Mouse (Mus musculus) liver, embryonic 15.5 days (tissue): ENCODE measurements around the gene Plekhg1. TPM values are rescaled to one million over a fixed set of nuclear protein-coding genes. Genes with fewer than 3 reads are reported as not detected.

Experiments
- ATAC-seq: fragments of 200-750 bp; cut with Nextera tagmentation; 2 replicates; pipeline ENCODE4 v1.8.0; 2017; ENCODE audit warnings: moderate number of reproducible peaks, mild to moderate bottlenecking, moderate library complexity; ENCODE audit not compliant: insufficient read depth
- H3K27ac ChIP-seq: fragments of 300-500 bp; sonication (generic); replicated peaks from 2 replicates; pipeline ENCODE4 v1.5.1; 2015; ENCODE audit warnings: mild to moderate bottlenecking, inconsistent platforms
- H3K27me3 ChIP-seq: fragments of 300-500 bp; sonication (generic); 2 replicates; pipeline ENCODE4 v1.6.1; 2015; ENCODE audit warnings: mild to moderate bottlenecking, inconsistent platforms
- H3K36me3 ChIP-seq: fragments of 300-500 bp; sonication (generic); replicated peaks from 2 replicates; pipeline ENCODE4 v1.6.1; 2015; ENCODE audit warnings: moderate library complexity, mild to moderate bottlenecking, inconsistent platforms
- H3K4me1 ChIP-seq: fragments of 300-500 bp; sonication (generic); replicated peaks from 2 replicates; pipeline ENCODE4 v1.6.1; 2015; ENCODE audit warnings: inconsistent platforms
- H3K4me2 ChIP-seq: fragments of 300-500 bp; sonication (generic); 2 replicates; pipeline ENCODE4 v1.6.1; 2015; ENCODE audit warnings: moderate library complexity, mild to moderate bottlenecking, inconsistent platforms
- H3K4me3 ChIP-seq: fragments of 300-500 bp; sonication (generic); replicated peaks from 2 replicates; pipeline ENCODE4 v1.5.1; 2015; ENCODE audit warnings: mild to moderate bottlenecking, inconsistent platforms
- H3K9ac ChIP-seq: fragments of 300-500 bp; sonication (generic); 2 replicates; pipeline ENCODE4 v1.6.1; 2015; ENCODE audit warnings: moderate library complexity, mild to moderate bottlenecking, inconsistent platforms
- H3K9me3 ChIP-seq: fragments of 300-500 bp; sonication (generic); replicated peaks from 2 replicates; pipeline ENCODE4 v1.6.1; 2016; ENCODE audit warnings: inconsistent platforms
- WGBS: fragments of 180-500 bp; shearing (Covaris S2); methylation state at CpG from one replicate; pipeline ENCODE4 v1.1.7; 2015; ENCODE audit warnings: mixed read lengths; ENCODE audit not compliant: insufficient replicate concordance; 5-methylcytosine and 5-hydroxymethylcytosine counted together
- polyA plus RNA-seq: library from polyadenylated mRNA; unstranded; fragments of >200 nt; fragmentation: Nextera tagmentation; extraction: Ambion mirVana; gene quantifications from 2 replicates; pipeline ENCODE4 v1.2.1, GENCODE M21; 2015

Plekhg1 gene
- polyA plus RNA-seq, 1 experiment from 2014 or later: 1.0 TPM

DNA sequence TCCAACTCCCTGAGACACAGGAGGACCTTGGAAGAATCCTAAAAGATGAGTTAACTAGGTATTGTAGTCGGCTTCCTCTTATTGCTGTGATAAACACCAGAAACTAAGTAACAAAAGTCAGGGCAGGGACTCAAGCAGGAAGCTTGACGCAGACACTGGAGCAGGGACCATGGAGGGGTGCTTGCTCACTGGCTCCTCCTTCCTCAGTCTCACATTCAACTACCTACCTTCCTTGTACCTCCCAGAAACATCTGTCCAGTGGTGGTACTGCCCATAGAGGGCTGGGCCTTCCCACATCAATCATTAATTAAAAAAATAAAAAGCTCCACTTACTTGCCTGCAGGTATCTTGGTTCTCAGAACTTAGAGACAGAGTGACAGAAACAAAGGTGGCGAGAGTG lies 152.2 kb downstream of the Plekhg1 start:
- WGBS: 42% methylated on average over 3 of the region's 3 CpGs
- Histone ChIP-seq H3K9me3 (no peaks in the 10 kb centered on the region), H3K4me3 (no peak overlapping the region), H3K27ac (no peak overlapping the region), H3K9ac (no peak overlapping the region), H3K27me3 (no peaks in the 10 kb centered on the region), H3K4me1 (no peaks in the 10 kb centered on the region), H3K36me3 (no peaks in the 10 kb centered on the region), H3K4me2 (no peak overlapping the region)
- ATAC-seq: no peak

DNA sequence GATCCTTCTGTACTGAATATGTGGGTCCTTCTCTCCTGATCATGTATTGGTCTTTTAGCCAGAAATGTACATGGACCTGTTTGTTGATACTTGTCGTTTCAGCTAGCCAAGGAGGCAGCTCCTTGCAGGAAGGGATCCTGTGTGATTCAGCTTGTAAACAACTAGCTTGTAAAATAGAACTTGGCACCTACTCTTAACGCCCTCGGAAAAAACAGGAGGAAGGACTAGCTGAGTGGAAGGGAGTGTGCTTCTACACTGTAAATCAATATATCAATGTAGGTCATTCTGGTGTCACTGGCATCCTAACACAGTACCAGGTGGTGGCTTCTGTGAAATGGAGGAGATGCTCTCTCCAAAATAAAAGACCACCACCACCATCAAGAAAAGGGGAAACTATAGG lies 157.9 kb downstream of the Plekhg1 start:
- 32% methylated on average over 3 of the region's 3 CpGs for WGBS
- Histone ChIP-seq H3K27me3 (no peaks in the 10 kb centered on the region), H3K4me2 (no peak overlapping the region), H3K27ac (no peak overlapping the region), H3K4me1 (no peaks in the 10 kb centered on the region), H3K36me3 (no peaks in the 10 kb centered on the region), H3K9me3 (no peaks in the 10 kb centered on the region), H3K4me3 (no peak overlapping the region), H3K9ac (no peak overlapping the region)
- ATAC-seq: no peak

DNA sequence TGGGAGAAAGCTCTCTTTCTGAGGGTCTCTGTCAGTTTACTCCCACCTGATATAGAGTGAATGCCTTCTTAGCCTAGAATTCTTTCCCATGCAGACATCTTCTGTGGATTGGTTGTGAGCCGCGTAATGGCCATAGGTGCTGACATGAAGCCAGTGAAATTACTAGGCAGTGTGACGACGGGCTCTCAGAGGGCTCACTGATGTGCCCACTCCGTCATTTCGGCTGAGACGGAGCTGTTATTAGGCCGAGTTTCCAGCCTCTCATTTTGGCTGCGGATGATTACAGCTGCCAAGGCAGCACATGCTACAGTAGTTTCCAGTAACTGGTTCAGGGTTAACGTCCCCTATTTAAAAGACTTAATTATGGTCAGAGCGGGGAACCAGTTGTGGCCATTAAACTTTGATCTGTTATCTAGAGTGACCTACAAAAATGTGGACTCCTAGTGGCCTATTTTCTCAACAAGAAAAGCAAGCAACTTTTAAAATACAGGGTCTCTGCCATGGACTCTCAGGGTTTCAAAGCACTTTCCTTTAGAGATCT lies 160.3 kb downstream of the Plekhg1 start:
- Histone ChIP-seq H3K4me3 (no peak overlapping the region), H3K9ac (no peak overlapping the region), H3K27ac (no peak overlapping the region), H3K4me1 (no peaks in the 10 kb centered on the region), H3K4me2 (no peak overlapping the region), H3K27me3 (no peaks in the 10 kb centered on the region), H3K9me3 (no peaks in the 10 kb centered on the region), H3K36me3 (no peaks in the 10 kb centered on the region)
- WGBS: 70% methylated on average over 11 of the region's 11 CpGs
- ATAC-seq: no peak

DNA sequence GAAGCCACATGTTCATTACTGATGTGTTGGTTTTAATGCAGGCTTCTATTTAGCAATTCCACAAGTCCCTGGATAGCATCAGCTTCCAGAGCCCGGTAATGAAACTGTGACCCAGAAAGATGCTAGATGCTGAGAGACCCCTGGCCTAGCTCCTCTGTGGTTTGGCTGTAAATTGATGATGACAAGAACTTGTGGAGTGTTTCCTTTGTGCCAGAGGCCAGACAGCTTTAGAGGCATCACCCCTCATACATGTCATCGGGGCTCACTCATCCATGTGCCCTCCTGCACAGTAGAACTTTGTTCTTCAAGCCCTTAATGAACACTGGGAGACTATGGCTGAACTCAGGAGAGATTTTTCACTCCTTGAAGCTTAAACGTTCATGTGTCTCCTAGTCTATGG lies 165.6 kb downstream of the Plekhg1 start:
- Histone ChIP-seq H3K4me3 (no peak overlapping the region), H3K27ac (no peak overlapping the region), H3K4me2 (no peak overlapping the region), H3K4me1 (no peaks in the 10 kb centered on the region), H3K9ac (no peak overlapping the region), H3K27me3 (no peaks in the 10 kb centered on the region), H3K36me3 (no peaks in the 10 kb centered on the region), H3K9me3 (no peaks in the 10 kb centered on the region)
- ATAC-seq: no peak
- WGBS: 61% methylated on average over 3 of the region's 3 CpGs

DNA sequence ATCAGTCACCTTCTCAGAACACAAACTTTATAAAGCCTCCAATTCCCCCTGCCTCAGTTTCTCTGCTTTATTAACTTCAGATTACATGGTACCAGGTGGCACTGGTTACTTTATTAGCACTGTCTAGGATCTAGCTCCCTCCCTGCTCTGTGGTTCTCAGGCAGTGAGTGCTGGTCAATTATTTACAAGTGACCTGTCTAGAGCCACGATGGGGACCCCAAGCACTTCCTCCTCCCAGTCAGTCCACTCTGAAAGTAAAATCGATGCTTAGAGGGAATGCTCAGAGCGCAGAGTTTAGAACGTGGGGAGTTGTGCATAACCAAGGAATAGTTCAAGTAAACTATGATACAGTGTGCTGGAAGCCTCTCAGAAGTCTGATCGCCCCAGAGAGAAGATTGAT lies 173.9 kb downstream of the Plekhg1 start:
- Histone ChIP-seq H3K36me3 (no peaks in the 10 kb centered on the region), H3K27me3 (no peaks in the 10 kb centered on the region), H3K9me3 (no peaks in the 10 kb centered on the region), H3K27ac (no peak overlapping the region), H3K9ac (no peak overlapping the region), H3K4me1 (0 out of 2 replicates have a peak, but pooled peaks cover 3% of the 10 kb centered on the region), H3K4me3 (no peak overlapping the region), H3K4me2 (0 out of 2 replicates have a peak overlapping the region, but pooled peaks have one; percentile 9)
- WGBS: 50% methylated on average over 5 of the region's 5 CpGs
- no peak for ATAC-seq

DNA sequence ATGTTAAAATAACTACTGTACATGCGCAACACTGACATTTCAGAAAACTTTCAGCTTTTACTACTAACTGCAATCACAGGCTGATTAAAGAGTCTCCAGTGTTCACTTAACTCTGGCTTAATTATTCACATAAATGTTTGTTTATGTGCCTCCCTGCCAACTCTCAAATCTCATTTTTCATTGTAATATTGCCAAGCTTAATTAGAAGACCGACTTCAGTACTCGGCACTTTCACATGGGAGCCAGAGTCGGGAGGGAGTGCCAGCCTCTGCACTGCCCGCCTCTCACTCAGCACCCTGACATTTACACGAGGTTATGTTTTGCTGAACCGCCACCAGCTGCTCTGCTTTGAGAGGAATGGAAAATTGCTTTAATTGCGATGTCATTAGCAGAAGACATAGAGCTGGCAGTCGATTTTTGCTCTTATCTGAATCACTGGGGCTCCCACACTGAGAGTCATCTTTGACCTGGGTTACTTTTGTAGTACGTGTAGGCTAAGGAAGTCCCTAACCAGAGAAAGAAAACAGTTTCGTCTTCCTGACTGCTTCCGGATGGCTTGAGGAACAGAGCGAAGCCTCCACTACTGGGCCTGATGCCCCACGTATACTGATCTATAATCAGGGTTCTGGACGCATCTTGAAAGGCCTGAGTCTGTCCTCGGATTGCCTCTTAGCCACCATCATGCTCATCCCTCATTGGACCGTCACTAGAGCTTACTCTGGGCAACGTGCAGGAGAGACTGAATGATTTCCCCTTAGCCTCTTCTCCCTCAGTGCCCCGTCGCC lies 180.4 kb downstream of the Plekhg1 start:
- Histone ChIP-seq H3K27ac (no peak overlapping the region), H3K4me1 (0 out of 2 replicates have a peak, but pooled peaks cover 3% of the 10 kb centered on the region), H3K4me3 (no peak overlapping the region), H3K9me3 (no peaks in the 10 kb centered on the region), H3K36me3 (no peaks in the 10 kb centered on the region), H3K27me3 (no peaks in the 10 kb centered on the region), H3K9ac (no peak overlapping the region), H3K4me2 (no peak overlapping the region)
- ATAC-seq: no peak
- 73% methylated on average over 20 of the region's 20 CpGs for WGBS

- no peak for ATAC-seq
- no peak overlapping the region for H3K27ac ChIP-seq
- H3K9me3 ChIP-seq: no peaks in the 10 kb centered on the region
- H3K4me3 ChIP-seq: no peak overlapping the region
- WGBS: 46% methylated on average over 4 of the region's 4 CpGs
- H3K36me3 ChIP-seq: no peaks in the 10 kb centered on the region
- no peaks in the 10 kb centered on the region for H3K27me3 ChIP-seq
- H3K4me2 ChIP-seq: no peak overlapping the region
- H3K4me1 ChIP-seq: no peaks in the 10 kb centered on the region
- no peak overlapping the region for H3K9ac ChIP-seq
Measured at GRCm38 (mm10) chr10:3928008-3928545, 187.9 kb downstream of the Plekhg1 start.

DNA sequence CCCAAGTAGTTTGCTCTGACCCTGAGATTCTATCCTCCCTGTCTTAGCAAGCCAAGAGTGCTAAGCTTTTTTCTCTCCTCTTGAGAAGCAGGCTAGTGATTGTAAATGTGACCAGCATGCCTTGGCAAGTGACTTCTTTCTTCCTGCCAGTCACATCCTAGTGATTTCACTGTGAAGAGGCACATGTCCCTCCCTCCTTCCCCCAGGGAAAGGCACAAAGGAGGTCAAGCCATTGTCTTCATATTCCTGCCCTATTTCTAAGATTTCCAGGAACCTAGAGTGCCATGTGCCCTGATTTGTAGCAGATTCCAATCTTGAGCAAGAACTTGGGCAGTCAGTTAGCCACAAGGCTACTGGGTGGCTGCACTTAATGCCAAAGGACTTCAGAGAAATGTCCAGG lies 191.7 kb downstream of the Plekhg1 start:
- no peaks in the 10 kb centered on the region for H3K36me3 ChIP-seq
- no peaks in the 10 kb centered on the region for H3K27me3 ChIP-seq
- H3K9ac ChIP-seq: no peak overlapping the region
- H3K4me2 ChIP-seq: no peak overlapping the region
- no peak overlapping the region for H3K4me3 ChIP-seq
- no peaks in the 10 kb centered on the region for H3K4me1 ChIP-seq
- ATAC-seq: no peak
- H3K9me3 ChIP-seq: no peaks in the 10 kb centered on the region
- H3K27ac ChIP-seq: no peak overlapping the region

DNA sequence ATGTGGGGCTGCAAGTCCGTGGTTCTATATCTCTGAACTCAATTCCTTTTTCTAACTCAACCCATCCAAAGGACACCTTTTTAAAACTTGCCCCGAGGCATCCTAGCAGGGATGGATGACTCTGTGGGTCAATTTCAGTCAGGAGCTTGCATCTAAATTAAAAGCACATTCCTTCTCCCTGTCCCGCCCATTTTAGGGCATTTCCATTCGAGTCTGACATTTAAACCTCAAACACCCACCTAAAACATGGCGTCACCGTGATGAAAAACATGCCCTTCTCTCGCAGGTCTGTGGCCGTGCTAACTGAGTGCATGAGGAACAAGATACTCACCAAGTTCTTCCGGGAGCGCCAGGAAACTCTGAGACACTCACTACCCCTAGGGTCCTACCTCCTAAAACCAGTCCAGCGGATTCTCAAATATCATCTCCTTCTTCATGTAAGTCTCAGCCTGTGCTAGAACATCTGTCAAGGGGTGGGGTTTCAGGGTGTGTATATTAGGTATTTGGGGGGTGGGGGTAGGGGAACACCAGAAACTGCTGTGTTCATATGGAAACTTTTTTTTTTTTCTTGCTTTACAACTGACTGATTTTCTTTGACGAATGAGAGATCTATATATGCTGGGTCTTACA lies 193.3 kb downstream of the Plekhg1 start:
- Histone ChIP-seq H3K4me2 (no peak overlapping the region), H3K27ac (no peak overlapping the region), H3K27me3 (no peaks in the 10 kb centered on the region), H3K36me3 (no peaks in the 10 kb centered on the region), H3K9ac (no peak overlapping the region), H3K4me1 (no peaks in the 10 kb centered on the region), H3K4me3 (no peak overlapping the region), H3K9me3 (no peaks in the 10 kb centered on the region)
- 62% methylated on average over 12 of the region's 12 CpGs for WGBS
- ATAC-seq: no peak

DNA sequence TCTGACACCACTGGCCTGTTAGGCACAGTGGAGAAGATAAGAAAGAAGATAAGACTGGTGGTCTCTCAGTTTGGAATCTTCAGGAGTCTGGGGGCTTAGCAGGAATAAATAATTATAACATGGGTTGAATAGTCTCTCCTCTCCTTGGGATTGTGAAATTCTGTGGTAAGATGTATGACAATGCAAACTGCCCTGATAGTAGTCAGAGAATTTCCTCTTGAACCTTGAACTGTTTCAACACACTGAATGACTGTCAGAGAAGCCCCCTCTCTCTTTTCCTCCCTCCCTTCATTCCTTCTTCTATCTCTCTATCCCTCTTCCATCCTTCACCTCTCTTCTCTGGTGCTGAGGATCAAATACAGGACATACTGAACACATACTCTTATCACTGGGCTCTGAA lies 196.7 kb downstream of the Plekhg1 start:
- Histone ChIP-seq H3K9ac (no peak overlapping the region), H3K9me3 (no peaks in the 10 kb centered on the region)

DNA sequence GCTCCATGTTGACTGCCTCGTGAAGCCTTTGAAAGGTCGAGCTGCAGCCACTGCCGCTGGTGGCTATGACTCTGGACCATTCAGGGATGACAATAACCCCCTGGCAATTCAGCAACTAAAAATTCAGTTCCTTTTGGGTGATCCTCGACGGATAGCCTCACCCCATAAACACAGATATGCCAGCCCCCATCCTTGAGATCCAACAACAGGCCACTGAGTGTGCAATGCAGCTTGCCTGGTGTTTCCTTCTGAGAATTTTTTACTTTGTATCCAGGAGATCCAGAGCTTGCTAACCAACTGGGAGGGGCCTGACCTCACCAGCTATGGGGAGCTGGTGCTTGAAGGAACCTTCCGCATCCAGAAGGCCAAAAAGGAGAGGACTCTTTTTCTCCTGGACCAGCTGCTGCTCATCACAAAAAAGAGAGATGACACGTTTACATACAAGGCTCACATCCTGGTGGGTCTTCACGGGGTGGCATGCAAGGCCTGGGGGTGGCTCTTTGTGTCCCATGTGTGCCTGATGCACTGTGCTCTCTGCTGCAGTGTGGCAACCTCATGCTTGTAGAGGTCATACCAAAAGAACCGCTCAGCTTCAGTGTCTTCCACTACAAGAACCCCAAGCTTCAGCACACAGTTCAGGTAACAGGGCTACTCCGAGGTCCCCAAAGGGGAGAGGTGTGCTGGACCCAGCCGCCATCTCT lies 199.9 kb downstream of the Plekhg1 start:
- no peak for ATAC-seq
- Histone ChIP-seq H3K36me3 (no peaks in the 10 kb centered on the region), H3K9me3 (no peaks in the 10 kb centered on the region), H3K9ac (no peak overlapping the region), H3K27me3 (no peaks in the 10 kb centered on the region), H3K4me1 (no peaks in the 10 kb centered on the region), H3K4me3 (no peak overlapping the region), H3K27ac (no peak overlapping the region), H3K4me2 (no peak overlapping the region)
- whole genome bisulfite sequencing: 61% methylated on average over 11 of the region's 11 CpGs

More for the DNA sequence above, 196.7 kb downstream of the Plekhg1 start:
- no peak for ATAC-seq
- H3K27me3 ChIP-seq: no peaks in the 10 kb centered on the region
- H3K4me3 ChIP-seq: no peak overlapping the region
- no peak overlapping the region for H3K4me2 ChIP-seq
- H3K4me1 ChIP-seq: no peaks in the 10 kb centered on the region
- H3K27ac ChIP-seq: no peak overlapping the region
- H3K36me3 ChIP-seq: no peaks in the 10 kb centered on the region
